Mouse (Mus musculus) right cerebral cortex, adult 18-20 months (tissue): ENCODE results near the gene Ldb2.

ENCODE experiments used
- DNase-seq: peaks from one replicate; pipeline ENCODE4 v3.0.0; 2022; ENCODE audit warnings: mixed read lengths

Ldb2 gene

GRCm38 (mm10) chr5:44714508-44714907, 85.0 kb downstream of the Ldb2 start:
- DNase-seq: no peak

DNA sequence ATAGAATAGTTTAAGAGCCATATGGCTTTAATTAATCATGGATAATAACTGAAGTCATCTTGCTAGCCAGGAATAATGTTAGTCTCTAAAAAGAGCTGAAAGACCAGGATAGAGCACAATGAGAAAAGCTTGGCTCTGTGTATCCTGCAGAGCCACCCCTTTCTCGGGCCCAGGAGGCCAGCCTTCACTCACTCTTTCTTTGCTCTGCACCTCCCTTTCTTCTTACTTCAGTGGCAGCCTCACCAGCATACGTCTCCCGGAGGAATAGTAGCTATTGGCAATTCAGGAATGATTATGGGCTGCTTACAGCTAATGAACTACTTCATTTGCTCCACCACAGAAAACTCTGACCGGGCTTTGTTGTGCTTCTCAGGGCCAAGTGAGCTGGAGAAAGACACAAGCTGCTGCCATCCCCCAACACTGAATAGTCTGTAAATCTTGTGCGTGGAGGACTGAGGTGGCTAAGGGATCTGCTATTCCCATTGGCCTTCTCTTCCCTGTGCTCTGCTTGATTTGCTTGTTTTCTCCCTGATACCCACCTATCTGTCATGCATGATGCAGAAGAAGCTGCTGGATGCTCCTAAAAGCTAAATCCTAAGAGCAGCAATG, 86.2 kb downstream of the Ldb2 start:
- DNase-seq: no peak

GRCm38 (mm10) chr5:44711211-44711610, 88.3 kb downstream of the Ldb2 start:
- no peak for DNase-seq

- DNase-seq: no peak
Measured at GRCm38 (mm10) chr5:44710132-44710871, 89.2 kb downstream of the Ldb2 start.

GRCm38 (mm10) chr5:44709276-44709675, 90.2 kb downstream of the Ldb2 start:
- no peak for DNase-seq

- DNase-seq: no peak
Measured at GRCm38 (mm10) chr5:44707946-44708345, 91.5 kb downstream of the Ldb2 start.

GRCm38 (mm10) chr5:44706997-44707698, 92.3 kb downstream of the Ldb2 start:
- DNase-seq: no peak

GRCm38 (mm10) chr5:44697993-44698392, 101.5 kb downstream of the Ldb2 start:
- no peak for DNase-seq

DNA sequence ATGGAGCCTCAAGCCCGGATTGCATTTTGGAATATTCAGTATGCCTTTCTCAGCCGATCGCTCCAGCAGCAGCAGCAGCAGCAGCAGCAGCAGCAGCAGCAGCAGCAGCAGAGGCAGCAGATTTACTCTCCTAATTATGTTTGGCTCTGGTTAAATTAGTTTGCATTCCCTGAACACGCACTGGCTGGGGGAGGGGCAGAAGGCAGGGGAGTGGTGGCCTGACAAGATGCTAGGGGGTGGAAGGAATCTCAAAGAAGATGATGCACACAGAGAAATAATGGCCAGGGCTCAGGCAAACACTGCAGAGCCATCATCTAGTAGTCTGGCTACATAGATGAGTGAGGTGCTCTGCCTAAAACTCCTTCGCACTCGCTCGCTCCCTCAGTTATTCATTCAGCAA, 102.9 kb downstream of the Ldb2 start:
- DNase-seq: no peak

- no peak for DNase-seq
Measured at GRCm38 (mm10) chr5:44693674-44694073, 105.8 kb downstream of the Ldb2 start.

GRCm38 (mm10) chr5:44686344-44686743, 113.1 kb downstream of the Ldb2 start:
- no peak for DNase-seq

GRCm38 (mm10) chr5:44681054-44681638, 118.3 kb downstream of the Ldb2 start:
- DNase-seq: no peak

- DNase-seq: no peak
Measured at GRCm38 (mm10) chr5:44677814-44678213, 121.7 kb downstream of the Ldb2 start.

- no peak for DNase-seq
Measured at GRCm38 (mm10) chr5:44676145-44676754, 123.2 kb downstream of the Ldb2 start.

DNA sequence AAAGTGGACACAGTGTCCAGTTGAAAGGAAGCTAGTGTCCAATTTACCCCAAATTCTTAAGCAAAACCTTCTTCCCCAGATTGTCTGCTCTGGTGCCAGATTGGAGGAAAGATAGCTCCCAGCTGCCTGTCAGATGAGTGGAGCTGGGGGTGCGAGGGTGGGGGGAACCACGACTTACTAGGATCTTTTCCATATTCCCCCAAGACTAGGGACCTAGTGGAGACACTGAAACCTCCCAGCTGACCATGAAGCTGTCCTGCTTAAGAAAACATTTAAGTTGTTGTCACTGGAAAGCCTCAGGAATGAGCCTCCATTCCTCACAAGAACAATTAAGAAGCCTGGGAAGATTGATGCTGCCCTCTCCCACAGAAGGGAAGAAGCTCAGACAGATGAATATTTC, 129.1 kb downstream of the Ldb2 start:
- no peak for DNase-seq

- DNase-seq: no peak
Measured at GRCm38 (mm10) chr5:44667907-44668306, 131.6 kb downstream of the Ldb2 start.

DNA sequence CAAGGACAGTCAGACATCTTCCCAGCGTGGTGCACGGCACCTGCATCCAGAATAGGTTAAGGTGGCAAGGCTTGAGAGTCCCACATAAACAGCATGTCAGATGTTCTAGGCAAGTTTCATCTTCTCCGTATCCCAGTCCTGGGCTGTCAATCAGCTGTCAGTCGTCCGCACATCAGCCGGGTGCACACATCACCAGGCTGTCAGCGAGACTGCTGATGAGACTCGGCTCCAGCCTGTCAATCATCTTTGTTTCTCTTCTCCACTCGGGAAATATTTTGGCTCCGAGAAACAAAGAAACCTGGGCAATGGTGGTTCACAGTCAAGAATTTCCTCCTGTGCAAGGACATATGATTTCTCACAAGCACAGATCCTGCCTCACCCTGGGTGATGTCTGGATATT, 132.1 kb downstream of the Ldb2 start:
- no peak for DNase-seq

DNA sequence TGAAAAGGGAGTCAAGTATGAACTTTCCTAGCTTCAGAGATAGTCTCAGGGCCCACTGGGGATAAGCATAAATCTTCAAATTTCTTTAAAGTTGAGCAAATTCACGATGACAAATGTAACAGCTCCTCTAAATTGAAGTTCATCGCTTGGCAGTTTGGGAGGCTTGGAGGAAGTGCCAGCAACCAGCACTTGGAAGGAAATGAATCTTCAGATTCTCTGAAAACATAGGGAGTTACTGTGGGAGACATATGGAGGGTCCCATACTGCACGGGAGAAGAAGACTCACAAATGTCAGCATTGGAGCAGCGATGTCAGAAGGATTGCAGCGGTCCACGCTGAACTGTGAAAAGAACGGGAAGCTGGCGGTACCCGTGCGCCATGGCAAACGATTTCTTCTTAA, 139.8 kb downstream of the Ldb2 start:
- DNase-seq: peak; percentile 15

- no peak for DNase-seq
Measured at GRCm38 (mm10) chr5:44656707-44657106, 142.8 kb downstream of the Ldb2 start.

GRCm38 (mm10) chr5:44654403-44654802, 145.1 kb downstream of the Ldb2 start:
- no peak for DNase-seq

GRCm38 (mm10) chr5:44646842-44647190, 152.7 kb downstream of the Ldb2 start:
- DNase-seq: no peak

DNA sequence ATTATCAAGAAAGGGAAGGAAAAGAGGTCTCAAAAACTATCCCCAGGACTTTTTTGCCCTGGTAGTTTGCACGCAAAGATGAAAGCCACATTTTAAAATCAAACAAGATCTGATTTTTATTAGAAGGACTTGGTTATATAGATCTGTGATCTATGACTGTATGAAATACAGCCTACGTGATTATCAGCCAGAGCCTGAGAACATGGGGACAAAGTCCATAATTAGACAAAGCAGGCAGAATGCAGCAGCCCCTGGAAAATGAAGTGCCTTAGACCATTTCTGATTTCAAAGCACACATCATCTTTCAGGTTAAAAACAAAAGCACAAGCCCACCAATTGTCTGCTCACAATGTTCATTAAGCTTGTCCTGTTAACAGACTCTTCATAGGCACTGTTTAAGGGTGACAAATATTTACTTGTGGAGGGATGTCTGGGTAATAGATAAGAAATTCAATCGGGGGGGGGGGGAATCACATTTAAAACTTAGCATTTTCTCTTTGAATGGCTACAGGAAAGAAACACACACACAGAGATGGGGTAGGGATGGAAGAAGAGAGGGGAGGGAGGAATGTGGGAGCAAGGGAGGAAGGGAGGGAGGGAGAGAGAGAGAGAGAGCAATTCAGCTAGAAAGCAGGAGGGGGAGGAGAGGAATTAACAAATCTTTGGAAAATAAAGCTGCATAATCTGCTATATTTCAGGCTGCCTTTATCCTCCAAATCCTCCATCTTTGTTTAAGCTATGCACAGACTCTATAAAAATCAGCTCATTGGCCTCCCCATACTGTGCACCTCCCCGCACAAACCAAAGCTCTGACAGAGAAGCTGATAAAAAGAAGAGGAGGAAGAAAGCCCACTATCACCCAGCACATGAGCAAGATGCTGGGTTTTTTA, 153.3 kb downstream of the Ldb2 start:
- DNase-seq: no peak
